Mouse (Mus musculus): ENCODE measurements around the gene Gfod1. TPM values are rescaled to one million over a fixed set of nuclear protein-coding genes. Genes with fewer than 3 reads are reported as not detected.

The Gfod1 gene
- polyA plus RNA-seq, 1 experiment from 2014 or later = 0.10 TPM

GRCm38 (mm10) chr13:43152005-43152520 is 151.9 kb downstream of the Gfod1 start:
- Histone ChIP-seq H3K36me3 (peaks cover 46% of the 10 kb centered on the region), H3K27ac (replicated peaks) (no peak overlapping the region), H3K4me1 (peaks cover under 1% of the 10 kb centered on the region), H3K9me3 (replicated peaks) (no peaks in the 10 kb centered on the region), H3K4me3 (no peak overlapping the region), H3K27me3 (ENCODE audit: low read depth, poor library complexity, severe bottlenecking) (no peaks in the 10 kb centered on the region)
- 95% methylated on average over 14 of the region's 14 CpGs for WGBS
- DNase-seq (ENCODE audit: low spot score) = no peak

GRCm38 (mm10) chr13:43149661-43150060 is 154.3 kb downstream of the Gfod1 start:
- no peak overlapping the region for H3K27ac ChIP-seq (replicated peaks)
- no peak overlapping the region for H3K4me3 ChIP-seq
- H3K9me3 ChIP-seq (replicated peaks) = no peaks in the 10 kb centered on the region
- no peak for DNase-seq (ENCODE audit: low spot score)
- H3K4me1 ChIP-seq = peaks cover 7% of the 10 kb centered on the region; the same call in 1 of the 2 replicates
- H3K36me3 ChIP-seq = peaks cover 37% of the 10 kb centered on the region
- H3K27me3 ChIP-seq (ENCODE audit: low read depth, poor library complexity, severe bottlenecking) = no peaks in the 10 kb centered on the region
- 85% methylated on average over 3 of the region's 3 CpGs for WGBS

- WGBS = 88% methylated on average over 4 of the region's 4 CpGs
- no peak for DNase-seq (ENCODE audit: low spot score)
- no peaks in the 10 kb centered on the region for H3K27me3 ChIP-seq (ENCODE audit: low read depth, poor library complexity, severe bottlenecking)
Measured at GRCm38 (mm10) chr13:43148692-43149091, 155.3 kb downstream of the Gfod1 start.

GRCm38 (mm10) chr13:43146515-43147258 is 157.3 kb downstream of the Gfod1 start:
- no peaks in the 10 kb centered on the region for H3K27me3 ChIP-seq (ENCODE audit: low read depth, poor library complexity, severe bottlenecking)
- no peak overlapping the region for H3K4me3 ChIP-seq
- DNase-seq (ENCODE audit: low spot score) = no peak
- H3K4me1 ChIP-seq = peaks cover 7% of the 10 kb centered on the region; the same call in 1 of the 2 replicates
- peaks cover 11% of the 10 kb centered on the region for H3K36me3 ChIP-seq
- 0 out of 2 replicates have a peak overlapping the region, but pooled peaks have one; percentile 1 for H3K27ac ChIP-seq (replicated peaks)
- 69% methylated on average over 8 of the region's 8 CpGs for WGBS
- no peaks in the 10 kb centered on the region for H3K9me3 ChIP-seq (replicated peaks)

More at GRCm38 (mm10) chr13:43148692-43149091, 155.3 kb downstream of the Gfod1 start:
- no peak overlapping the region for H3K4me3 ChIP-seq
- H3K36me3 ChIP-seq = peaks cover 30% of the 10 kb centered on the region
- no peaks in the 10 kb centered on the region for H3K9me3 ChIP-seq (replicated peaks)
- H3K4me1 ChIP-seq = peaks cover 7% of the 10 kb centered on the region; the same call in 1 of the 2 replicates
- H3K27ac ChIP-seq (replicated peaks) = no peak overlapping the region

Other genes with a start within 250 kb of the Gfod1 start
- gene Tbc1d7, start 132.7 kb downstream of the Gfod1 start, polyA plus RNA-seq (2016; fragmentation: Nextera tagmentation; extraction: Ambion mirVana) = 66.6 and 68.3 TPM in 2 replicates
- 21.0 and 26.2 TPM in 2 replicates for gene Sirt5, start 61.3 kb upstream of the Gfod1 start, polyA plus RNA-seq (2016; fragmentation: Nextera tagmentation; extraction: Ambion mirVana)
- 162 and 173 TPM in 2 replicates for gene Nol7, start 94.2 kb upstream of the Gfod1 start, polyA plus RNA-seq (2016; fragmentation: Nextera tagmentation; extraction: Ambion mirVana)
- 7.7 and 9.3 TPM in 2 replicates for gene Ranbp9, start 177.1 kb upstream of the Gfod1 start, polyA plus RNA-seq (2016; fragmentation: Nextera tagmentation; extraction: Ambion mirVana)